In the genomic region with DNA sequence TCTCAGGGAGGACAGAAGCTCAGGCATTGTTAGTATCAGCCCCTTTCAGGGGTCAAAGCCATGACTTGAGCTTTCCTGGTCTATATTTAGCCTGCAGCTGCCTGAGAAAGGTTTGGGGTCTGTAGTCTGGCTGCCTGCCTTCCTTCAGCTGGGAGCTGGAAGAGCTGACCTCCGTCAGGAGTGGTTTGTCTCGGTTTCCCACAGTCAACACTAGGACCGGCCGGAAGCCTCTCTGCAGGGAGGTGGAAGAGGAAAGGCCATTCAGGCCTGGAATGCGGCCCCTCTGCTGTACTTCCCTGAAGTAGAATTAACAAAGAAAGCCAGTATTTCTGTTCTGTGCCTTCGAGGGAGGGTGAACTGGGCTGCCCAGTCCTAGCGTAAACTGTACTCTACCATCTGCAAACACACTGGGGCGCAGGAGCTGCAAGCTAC, we compare ENCODE assay signal across 8 mouse cellular contexts.
DNase-seq lines count a peak whose midpoint lies in the region; ATAC-seq lines count a peak whose summit lies in the region.

No protein-coding gene starts in this region.

- peaks cover 30% of the 10 kb centered on the region for H3K4me1 ChIP-seq in forebrain, embryonic 12.5 days
- H3K4me1 ChIP-seq in hindbrain, embryonic 16.5 days (ENCODE audit: control insufficient read depth, insufficient read depth, low read depth, low read length): peaks cover 7% of the 10 kb centered on the region
- peaks cover 7% of the 10 kb centered on the region; the same call in 1 of the 2 replicates for H3K4me1 ChIP-seq in liver, embryonic 13.5 days (replicated peaks)
- H3K4me1 ChIP-seq in stomach, embryonic 14.5 days (ENCODE audit: control insufficient read depth, insufficient read depth, low read length): peaks cover 22% of the 10 kb centered on the region

- 22% methylated on average over 8 of the region's 8 CpGs for WGBS in forebrain, embryonic 12.5 days
- WGBS in hindbrain, embryonic 16.5 days: 24% methylated on average over 8 of the region's 8 CpGs
- WGBS in liver, embryonic 13.5 days (ENCODE audit: insufficient replicate concordance): 55% methylated on average over 8 of the region's 8 CpGs
- 7% methylated on average over 8 of the region's 8 CpGs for WGBS in stomach, embryonic 14.5 days

- no peak overlapping the region for H3K4me3 ChIP-seq in forebrain, embryonic 12.5 days (replicated peaks)
- H3K4me3 ChIP-seq in hindbrain, embryonic 16.5 days (ENCODE audit: low read length): no peak overlapping the region
- H3K4me3 ChIP-seq in liver, embryonic 13.5 days (replicated peaks): no peak overlapping the region
- H3K4me3 ChIP-seq in stomach, embryonic 14.5 days (ENCODE audit: low read depth, low read length): peak overlapping the region; percentile 11; the same call in 1 of the 2 replicates

- peak overlapping the region; percentile 65 for H3K27ac ChIP-seq in forebrain, embryonic 12.5 days
- H3K27ac ChIP-seq in hindbrain, embryonic 16.5 days (ENCODE audit: low read depth, low read length): peak overlapping the region; percentile 9
- H3K27ac ChIP-seq in liver, embryonic 13.5 days: peak overlapping the region; percentile 51
- peak overlapping the region; percentile 93 for H3K27ac ChIP-seq in stomach, embryonic 14.5 days (ENCODE audit: low read length)

- peak; percentile 64 for DNase-seq in adrenal gland, postnatal 14 days
- no peak for DNase-seq in adrenal gland, adult 18-20 months (ENCODE audit: low spot score in 2 of 2)
- DNase-seq in liver, embryonic 13.5 days: no peak
- no peak for DNase-seq in spleen, postnatal 10 days (ENCODE audit: low spot score in 2 of 2)
- no peak for DNase-seq in layer of hippocampus, postnatal 10 days (ENCODE audit: low spot score in 2 of 2)

- no peaks in the 10 kb centered on the region for H3K27me3 ChIP-seq in forebrain, embryonic 12.5 days
- no peaks in the 10 kb centered on the region for H3K27me3 ChIP-seq in hindbrain, embryonic 16.5 days (replicated peaks; ENCODE audit: control insufficient read depth, insufficient read depth, low read length)
- no peaks in the 10 kb centered on the region for H3K27me3 ChIP-seq in liver, embryonic 13.5 days
- no peaks in the 10 kb centered on the region for H3K27me3 ChIP-seq in stomach, embryonic 14.5 days (ENCODE audit: control insufficient read depth, insufficient read depth, low read length)

- no peaks in the 10 kb centered on the region for H3K9me3 ChIP-seq in forebrain, embryonic 12.5 days
- H3K9me3 ChIP-seq in hindbrain, embryonic 16.5 days (ENCODE audit: control insufficient read depth, low read length): no peaks in the 10 kb centered on the region
- no peaks in the 10 kb centered on the region for H3K9me3 ChIP-seq in liver, embryonic 13.5 days (replicated peaks)
- no peaks in the 10 kb centered on the region for H3K9me3 ChIP-seq in stomach, embryonic 14.5 days (ENCODE audit: control insufficient read depth, low read depth, low read length)

- H3K4me2 ChIP-seq in forebrain, embryonic 12.5 days: peak overlapping the region; percentile 45
- peak overlapping the region; percentile 15 for H3K4me2 ChIP-seq in hindbrain, embryonic 16.5 days (ENCODE audit: low read length)
- H3K4me2 ChIP-seq in liver, embryonic 13.5 days: no peak overlapping the region
- H3K4me2 ChIP-seq in stomach, embryonic 14.5 days (replicated peaks; ENCODE audit: low read depth, low read length): peak overlapping the region; percentile 56

- H3K36me3 ChIP-seq in forebrain, embryonic 12.5 days (replicated peaks): no peaks in the 10 kb centered on the region
- no peaks in the 10 kb centered on the region for H3K36me3 ChIP-seq in hindbrain, embryonic 16.5 days (ENCODE audit: control insufficient read depth, insufficient read depth, low read length)
- no peaks in the 10 kb centered on the region for H3K36me3 ChIP-seq in liver, embryonic 13.5 days
- no peaks in the 10 kb centered on the region; the same call in 1 of the 2 replicates for H3K36me3 ChIP-seq in stomach, embryonic 14.5 days (ENCODE audit: control insufficient read depth, insufficient read depth, low read length)

- 0 out of 2 replicates have a peak, but pooled peaks have one; percentile 12 for ATAC-seq in forebrain, embryonic 12.5 days (ENCODE audit: low FRiP score)
- ATAC-seq in hindbrain, embryonic 16.5 days: peak; percentile 55
- ATAC-seq in liver, embryonic 13.5 days (ENCODE audit: low read depth): peak; percentile 34; the same call in 1 of the 2 replicates
- peak; percentile 72 for ATAC-seq in stomach, embryonic 14.5 days (ENCODE audit: insufficient number of reproducible peaks, insufficient read depth, low FRiP score, low read depth)

- H3K9ac ChIP-seq in forebrain, embryonic 12.5 days: no peak overlapping the region
- H3K9ac ChIP-seq in hindbrain, embryonic 16.5 days (ENCODE audit: low read depth, low read length): no peak overlapping the region
- no peak overlapping the region for H3K9ac ChIP-seq in liver, embryonic 13.5 days
- peak overlapping the region; percentile 10; the same call in 1 of the 2 replicates for H3K9ac ChIP-seq in stomach, embryonic 14.5 days (replicated peaks; ENCODE audit: low read depth, low read length)

Comparison
In these comparisons a context has a peak if more than half of its experiments do, and no peak if none do; other contexts are left out.
1. ATAC-seq: peak in every context shown above with its lines; median percentile 72 in stomach, embryonic 14.5 days; 55 in hindbrain, embryonic 16.5 days; 34 in liver, embryonic 13.5 days; 12 in forebrain, embryonic 12.5 days.
2. H3K27ac ChIP-seq: peak in every context shown above with its lines; median percentile 93 in stomach, embryonic 14.5 days; 65 in forebrain, embryonic 12.5 days; 51 in liver, embryonic 13.5 days; 9 in hindbrain, embryonic 16.5 days.